Mouse (Mus musculus) stomach, embryonic 14.5 days (tissue): ENCODE data around the gene Alyref. TPM values are rescaled to one million over a fixed set of nuclear protein-coding genes. Genes with fewer than 3 reads are reported as not detected.
A peak's percentile ranks its signal among the peaks of the same experiment; 100 is the strongest.

Experiments used
- ATAC-seq: fragments of 200-750 bp; cut with Nextera tagmentation; 2 replicates; pipeline ENCODE4 v1.8.0; 2017; ENCODE audit warnings: low read depth, moderate TSS enrichment; ENCODE audit not compliant: insufficient number of reproducible peaks, insufficient read depth, low FRiP score
- H3K27ac ChIP-seq: fragments of 300-500 bp; sonication (generic); 2 replicates; pipeline ENCODE4 v1.5.1; 2014; ENCODE audit warnings: mild to moderate bottlenecking, low read length, moderate library complexity, mixed read lengths
- H3K27me3 ChIP-seq: fragments of 300-500 bp; sonication (generic); 2 replicates; pipeline ENCODE4 v1.6.1; 2014; ENCODE audit warnings: low read length, control low read depth, mixed read lengths; ENCODE audit not compliant: control insufficient read depth, insufficient read depth
- H3K36me3 ChIP-seq: fragments of 300-500 bp; sonication (generic); 2 replicates; pipeline ENCODE4 v1.6.1; 2014; ENCODE audit warnings: mild to moderate bottlenecking, control low read depth, low read length, moderate library complexity, mixed read lengths; ENCODE audit not compliant: control insufficient read depth, insufficient read depth
- H3K4me1 ChIP-seq: fragments of 300-500 bp; sonication (generic); 2 replicates; pipeline ENCODE4 v1.6.1; 2014; ENCODE audit warnings: low read length, control low read depth, mixed read lengths; ENCODE audit not compliant: control insufficient read depth, insufficient read depth
- H3K4me2 ChIP-seq: fragments of 300-500 bp; sonication (generic); replicated peaks from 2 replicates; pipeline ENCODE4 v1.6.1; 2014; ENCODE audit warnings: low read depth, low read length, control low read depth
- H3K4me3 ChIP-seq: fragments of 300-500 bp; sonication (generic); 2 replicates; pipeline ENCODE4 v1.5.1; 2014; ENCODE audit warnings: low read depth, low read length, control low read depth
- H3K9ac ChIP-seq: fragments of 300-500 bp; sonication (generic); replicated peaks from 2 replicates; pipeline ENCODE4 v1.6.1; 2014; ENCODE audit warnings: low read depth, mild to moderate bottlenecking, control low read depth, low read length, moderate library complexity, mixed read lengths
- H3K9me3 ChIP-seq: fragments of 300-500 bp; sonication (generic); 2 replicates; pipeline ENCODE4 v1.6.1; 2016; ENCODE audit warnings: low read depth, low read length, control low read depth; ENCODE audit not compliant: control insufficient read depth
- whole genome bisulfite sequencing: fragments of 180-500 bp; shearing (Covaris S2); extraction: QIAGEN DNeasy Blood & Tissue Kit; methylation state at CpG from one replicate; pipeline ENCODE4 v1.1.7; 2014; 5-methylcytosine and 5-hydroxymethylcytosine counted together
- polyA plus RNA-seq: library from polyadenylated mRNA; unstranded; fragments of >200 nt; fragmentation: Nextera tagmentation; extraction: Ambion mirVana; gene quantifications from 2 replicates; pipeline ENCODE4 v1.2.1, GENCODE M21; 2014

Alyref gene
- polyA plus RNA-seq, 1 experiment from 2014 or later, result 314 TPM

DNA sequence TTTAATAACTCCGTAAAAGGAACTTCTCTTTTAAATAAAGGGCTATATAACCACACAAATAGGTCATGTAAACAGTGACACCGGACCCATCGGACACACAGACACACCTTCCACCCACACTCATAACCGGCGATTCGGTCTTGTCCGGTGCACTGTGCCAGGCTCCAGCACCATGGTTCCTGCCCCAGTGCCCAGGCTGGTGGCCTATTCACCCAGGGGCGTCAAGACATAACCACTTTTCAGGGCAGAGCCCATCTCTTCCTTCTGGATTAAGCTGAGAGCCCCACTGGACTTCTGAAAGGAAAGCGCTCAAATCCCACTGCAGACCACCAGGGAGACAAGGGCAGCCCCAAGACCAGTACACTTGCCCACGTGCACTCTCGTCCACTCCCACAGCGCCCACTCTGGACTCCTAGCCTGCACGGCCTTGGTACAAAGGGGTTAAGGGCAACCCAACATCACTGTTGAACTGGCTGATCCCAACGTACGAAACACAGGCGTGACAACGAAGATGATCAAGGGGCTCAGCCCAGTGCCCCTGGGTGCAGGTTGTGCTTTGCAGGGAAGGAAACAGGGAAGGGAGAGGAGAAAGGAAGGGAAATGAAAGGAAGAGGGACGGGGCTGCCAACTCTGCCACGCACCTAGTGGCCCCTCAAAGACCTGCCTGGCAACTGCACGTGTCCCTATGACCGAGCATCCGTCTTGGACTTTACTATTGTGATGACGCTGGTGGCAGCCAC lies 30.6 kb upstream of the Alyref start:
- Histone ChIP-seq H3K9ac (no peak overlapping the region), H3K27ac (no peak overlapping the region), H3K36me3 (peaks cover 18% of the 10 kb centered on the region), H3K9me3 (no peaks in the 10 kb centered on the region), H3K27me3 (no peaks in the 10 kb centered on the region), H3K4me2 (no peak overlapping the region), H3K4me3 (no peak overlapping the region; the same call in 1 of the 2 replicates), H3K4me1 (peaks cover 37% of the 10 kb centered on the region)
- WGBS, result 93% methylated on average over 23 of the region's 23 CpGs
- ATAC-seq, result no peak

- H3K4me1 ChIP-seq, result peaks cover 37% of the 10 kb centered on the region
- no peak overlapping the region for H3K9ac ChIP-seq
- H3K27me3 ChIP-seq, result no peaks in the 10 kb centered on the region
- H3K27ac ChIP-seq, result no peak overlapping the region
- H3K4me2 ChIP-seq, result no peak overlapping the region
- 80% methylated on average over 22 of the region's 22 CpGs for WGBS
- no peak overlapping the region for H3K4me3 ChIP-seq
- ATAC-seq, result no peak
- H3K9me3 ChIP-seq, result no peaks in the 10 kb centered on the region
- H3K36me3 ChIP-seq, result peaks cover 22% of the 10 kb centered on the region
Observed at GRCm38 (mm10) chr11:120627468-120628300, 29.5 kb upstream of the Alyref start.

DNA sequence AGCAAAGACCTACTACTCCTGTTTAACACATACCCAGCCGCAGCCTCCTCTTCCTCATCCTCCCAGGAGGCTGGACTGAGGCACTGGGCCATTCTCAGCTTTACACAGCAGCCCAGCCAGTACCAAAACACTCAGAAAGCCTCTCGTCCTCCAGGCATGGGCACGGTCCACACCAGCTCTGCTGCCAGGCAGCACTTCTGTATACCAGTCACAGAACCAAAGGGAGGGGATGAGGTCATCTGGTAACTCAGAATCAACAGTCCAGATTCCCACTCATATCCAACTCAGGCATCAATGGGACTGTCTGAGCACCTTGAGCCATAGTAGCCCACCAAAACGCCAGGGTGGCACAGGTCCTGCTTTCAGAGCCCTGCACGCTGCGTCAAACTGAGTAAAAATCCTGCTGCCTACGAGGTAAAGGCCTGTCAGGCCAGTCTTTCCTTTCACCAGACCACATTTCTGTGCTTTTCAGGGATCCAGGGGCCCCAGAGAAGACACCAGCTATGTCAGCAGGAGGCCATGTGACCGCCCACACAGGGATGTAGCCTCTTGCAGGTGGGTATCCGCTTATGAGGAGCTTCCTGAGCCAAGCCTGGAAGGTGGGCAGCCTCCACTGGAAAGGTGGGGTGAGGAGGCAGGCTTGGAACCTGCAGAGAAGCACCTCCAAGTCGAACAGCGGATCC lies 28.8 kb upstream of the Alyref start:
- no peaks in the 10 kb centered on the region for H3K27me3 ChIP-seq
- 90% methylated on average over 11 of the region's 11 CpGs for WGBS
- H3K4me1 ChIP-seq, result peaks cover 32% of the 10 kb centered on the region
- H3K9ac ChIP-seq, result no peak overlapping the region
- no peak overlapping the region for H3K27ac ChIP-seq
- no peak for ATAC-seq
- H3K4me2 ChIP-seq, result no peak overlapping the region
- H3K4me3 ChIP-seq, result no peak overlapping the region
- peaks cover 22% of the 10 kb centered on the region for H3K36me3 ChIP-seq
- H3K9me3 ChIP-seq, result no peaks in the 10 kb centered on the region

DNA sequence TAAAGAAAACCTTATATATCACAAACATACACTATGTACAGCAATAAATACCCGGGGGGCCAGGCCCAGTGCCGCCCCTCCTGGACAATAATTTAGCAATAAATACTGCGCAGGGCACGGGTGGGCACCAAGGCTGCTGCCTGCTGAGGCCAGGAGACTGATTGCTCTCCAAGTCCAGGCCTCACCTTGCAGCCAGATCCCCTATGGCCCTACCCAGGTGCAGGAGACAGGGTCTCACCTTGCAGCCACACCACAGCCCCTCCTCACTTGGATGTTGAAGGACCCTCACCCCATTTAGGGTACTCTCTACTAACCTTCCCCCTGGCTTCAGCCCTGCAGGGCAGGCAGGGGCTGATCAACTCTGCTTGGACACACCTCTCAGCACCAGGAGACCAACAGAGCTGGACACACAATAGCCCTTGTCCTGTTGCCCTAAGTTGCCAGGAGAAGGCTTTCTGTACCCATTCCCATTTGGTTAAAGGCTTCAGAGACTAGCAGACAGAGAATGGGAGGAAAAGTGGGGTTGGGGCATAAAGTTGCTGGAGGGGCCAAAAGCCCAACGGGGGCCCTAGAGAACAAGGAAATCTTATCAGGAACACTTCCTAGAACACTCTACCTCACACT lies 27.1 kb upstream of the Alyref start, which contains the start of gene Sirt7:
Gene Sirt7, minus strand, starts transcription at position 89 of the 624 bp plus-strand sequence.
- Histone ChIP-seq H3K36me3 (peaks cover 34% of the 10 kb centered on the region), H3K9ac (peak within 1 kb of the TSS; percentile 58), H3K4me1 (peaks cover 17% of the 10 kb centered on the region), H3K4me2 (peak within 1 kb of the TSS; percentile 92), H3K4me3 (peak within 1 kb of the TSS; percentile 96), H3K27ac (peak within 1 kb of the TSS; percentile 81), H3K9me3 (no peaks in the 10 kb centered on the region), H3K27me3 (no peaks in the 10 kb centered on the region)
- WGBS, result 14% methylated on average over 5 of the region's 5 CpGs
- ATAC-seq, result peak; percentile 21; the same call in 1 of the 2 replicates

- Histone ChIP-seq H3K4me2 (peak overlapping the region; percentile 92), H3K4me3 (peak overlapping the region; percentile 96), H3K27ac (peak overlapping the region; percentile 81), H3K27me3 (no peaks in the 10 kb centered on the region), H3K9me3 (no peaks in the 10 kb centered on the region), H3K9ac (peak overlapping the region; percentile 58), H3K36me3 (peaks cover 40% of the 10 kb centered on the region), H3K4me1 (peaks cover 11% of the 10 kb centered on the region)
- 0% methylated on average over 53 of the region's 53 CpGs for WGBS
- peak; percentile 83 for ATAC-seq
Observed at GRCm38 (mm10) chr11:120624680-120625111, 26.5 kb upstream of the Alyref start.

- 11% methylated on average over 30 of the region's 30 CpGs for WGBS
- Histone ChIP-seq H3K9me3 (no peaks in the 10 kb centered on the region), H3K27ac (peak overlapping the region; percentile 81), H3K36me3 (peaks cover 38% of the 10 kb centered on the region), H3K4me1 (peaks cover 10% of the 10 kb centered on the region), H3K27me3 (no peaks in the 10 kb centered on the region), H3K4me3 (peak overlapping the region; percentile 96), H3K9ac (peak overlapping the region; percentile 58), H3K4me2 (peak overlapping the region; percentile 92)
- peak; percentile 85 for ATAC-seq
Observed at GRCm38 (mm10) chr11:120623961-120624679, 26.0 kb upstream of the Alyref start.

DNA sequence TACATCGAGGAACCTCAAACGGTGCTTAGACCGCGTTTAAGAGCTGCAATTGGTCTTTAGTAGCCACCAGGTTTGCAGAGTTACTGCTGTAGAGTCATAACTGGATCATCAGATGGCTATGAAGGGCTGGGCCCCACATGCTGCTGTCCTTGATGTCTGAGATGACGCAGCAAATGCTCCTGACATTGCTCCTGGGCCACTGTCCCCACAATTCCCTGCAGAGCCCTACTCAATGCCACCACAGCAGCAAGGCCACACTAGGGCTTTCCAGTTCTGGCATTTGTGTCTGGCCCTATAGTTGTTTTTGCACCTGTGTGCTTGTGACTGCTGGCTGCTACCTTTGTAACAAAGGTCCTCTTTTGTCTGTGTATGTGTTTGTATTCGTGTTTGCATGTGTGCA lies 24.6 kb upstream of the Alyref start:
- H3K4me1 ChIP-seq, result peaks cover 10% of the 10 kb centered on the region
- H3K4me2 ChIP-seq, result no peak overlapping the region
- no peaks in the 10 kb centered on the region for H3K9me3 ChIP-seq
- ATAC-seq, result no peak
- H3K9ac ChIP-seq, result no peak overlapping the region
- peaks cover 40% of the 10 kb centered on the region for H3K36me3 ChIP-seq
- no peak overlapping the region for H3K27ac ChIP-seq
- 88% methylated on average over 6 of the region's 6 CpGs for WGBS
- no peaks in the 10 kb centered on the region for H3K27me3 ChIP-seq
- no peak overlapping the region for H3K4me3 ChIP-seq
